Mouse (Mus musculus) ovary, postnatal 10 days (tissue): ENCODE results near the gene Uba3.

Experiments
- DNase-seq: peaks from one replicate; pipeline ENCODE4 v3.0.0; 2022; ENCODE audit warnings: low spot score

Uba3 gene

DNA sequence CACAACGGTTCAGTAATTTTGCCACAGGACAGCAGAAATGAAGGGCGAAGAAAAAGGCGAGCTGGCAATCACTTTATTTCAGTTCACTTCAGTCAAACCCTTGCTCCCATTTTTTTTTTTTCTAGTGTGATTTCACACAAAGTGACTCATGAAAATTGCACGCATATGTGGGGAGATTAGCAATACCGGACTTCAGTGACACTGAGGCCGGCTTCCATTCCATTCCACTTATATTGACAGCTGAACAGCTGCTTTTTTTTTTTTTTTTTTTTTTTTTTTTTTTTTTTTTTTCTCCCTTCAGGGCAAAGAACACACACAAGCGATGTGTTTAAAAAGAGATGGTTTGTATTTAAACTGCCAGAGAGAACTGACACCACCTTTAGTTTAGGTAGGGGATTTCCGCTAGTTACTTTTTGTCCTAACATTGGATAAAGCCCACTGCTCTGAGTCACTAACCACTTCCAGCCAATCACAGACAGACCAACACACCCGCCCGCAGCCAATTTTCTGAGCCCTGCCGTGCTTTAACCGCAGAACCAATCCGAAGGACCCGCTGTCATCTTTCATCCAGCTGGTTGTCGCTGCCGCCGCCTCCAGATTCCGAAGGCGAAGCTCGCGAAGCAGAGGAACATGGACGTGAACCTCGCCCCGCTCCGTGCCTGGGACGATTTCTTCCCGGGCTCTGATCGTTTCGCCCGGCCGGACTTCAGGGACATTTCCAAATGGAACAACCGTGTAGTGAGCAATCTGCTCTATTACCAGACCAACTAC, 4.9 kb upstream of the Uba3 start, which contains the start of gene Arl6ip5:
Arl6ip5 (plus strand) TSS at position 499 of the 771 bp plus-strand sequence.
- DNase-seq: peak; percentile 71

DNA sequence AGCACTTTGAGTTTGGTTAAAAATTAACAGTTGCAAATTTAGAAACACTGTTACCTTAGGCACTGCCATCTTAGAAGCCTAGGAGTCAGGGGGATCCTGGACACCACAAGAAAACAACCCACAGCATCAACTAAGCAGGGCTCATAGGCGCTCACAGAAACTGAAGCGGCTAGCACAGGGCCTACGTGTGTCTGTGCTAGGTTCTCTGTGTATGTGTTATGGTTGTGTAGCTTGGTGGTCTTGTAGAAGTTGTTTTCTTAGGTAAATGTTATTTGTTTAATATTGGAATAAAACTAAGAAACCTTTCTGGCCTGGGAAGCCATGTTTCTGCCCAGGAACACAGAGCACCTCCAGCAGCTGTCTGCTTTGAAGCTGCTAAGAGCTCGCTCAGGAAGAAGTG, 4.3 kb upstream of the Uba3 start:
- no peak for DNase-seq

DNA sequence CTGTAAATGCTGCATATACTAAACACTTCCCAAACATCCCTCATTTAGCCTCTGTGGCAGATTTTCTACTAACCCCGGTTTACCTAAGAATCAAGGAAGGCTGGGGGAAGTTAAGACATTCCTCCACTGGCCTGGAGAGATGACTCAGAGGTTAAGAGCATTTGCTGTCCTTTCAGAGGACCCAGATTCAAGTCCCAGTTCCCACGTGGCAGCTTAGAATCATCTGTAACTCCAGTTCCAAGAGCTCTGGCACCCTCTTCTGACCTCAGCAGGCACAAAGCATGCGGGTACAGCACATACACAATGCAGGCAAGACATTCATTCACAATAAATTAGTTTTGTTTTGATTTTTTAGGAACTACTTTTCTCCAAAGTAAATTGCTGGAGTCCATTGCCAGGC, 3.8 kb upstream of the Uba3 start:
- DNase-seq: no peak

DNA sequence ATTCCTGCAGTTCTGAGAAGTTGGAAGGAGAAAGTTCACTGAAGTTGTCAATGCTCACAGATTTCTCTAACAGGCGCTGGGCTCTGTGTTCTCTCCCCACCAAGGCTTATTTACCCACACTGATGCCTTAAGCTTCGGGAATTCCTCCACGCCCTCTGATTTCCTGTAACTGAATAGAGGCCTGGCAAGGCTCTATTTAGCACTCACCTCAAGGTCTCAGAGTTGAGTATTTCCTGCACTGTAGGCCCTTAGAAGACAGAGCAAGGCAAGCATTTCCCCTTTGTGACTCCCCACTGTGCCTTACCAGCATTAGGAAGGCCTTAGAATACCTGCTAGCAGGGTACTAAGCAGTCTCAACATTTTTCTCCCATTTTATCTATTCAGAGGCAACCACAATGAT, 3.0 kb upstream of the Uba3 start:
- no peak for DNase-seq

DNA sequence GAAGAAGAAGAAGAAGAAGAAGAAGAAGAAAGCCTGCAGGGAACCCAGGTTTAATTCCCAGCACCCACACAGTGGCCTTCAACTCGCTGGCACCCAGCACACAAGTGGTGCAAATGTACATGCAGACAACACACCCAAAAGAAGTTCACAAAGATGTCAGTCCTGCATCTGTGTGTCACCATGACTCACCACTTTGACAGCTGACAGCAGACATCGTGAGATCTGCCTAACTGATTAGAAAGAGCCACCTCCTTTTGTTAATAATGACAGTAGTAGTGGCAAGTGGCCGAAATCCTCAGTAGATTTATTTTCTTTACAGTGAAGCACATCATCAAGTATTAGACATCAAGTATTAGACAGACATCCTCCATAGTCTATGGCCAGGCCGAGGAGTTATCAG, 1.6 kb upstream of the Uba3 start:
- DNase-seq: no peak

DNA sequence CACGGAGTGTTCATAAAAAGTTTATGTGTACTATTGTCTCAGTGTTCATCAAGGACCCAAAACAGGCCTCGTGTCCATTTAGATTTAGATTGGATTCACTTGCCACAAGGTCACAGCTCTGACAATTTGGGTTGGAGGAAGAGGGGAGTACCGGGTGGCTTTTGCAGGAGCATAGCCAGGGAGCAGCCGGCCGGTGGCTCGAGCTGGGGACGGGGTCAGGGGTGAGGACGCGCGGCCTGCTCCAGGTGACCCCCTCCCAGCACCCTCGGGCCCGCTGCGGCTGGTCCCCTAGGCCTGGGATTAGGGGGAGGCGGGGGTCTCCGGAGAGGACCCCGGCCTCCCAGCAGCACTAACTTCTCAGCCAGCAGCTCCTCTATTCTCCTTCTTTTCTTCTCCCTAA, 495 bp downstream of the Uba3 start:
- no peak for DNase-seq

DNA sequence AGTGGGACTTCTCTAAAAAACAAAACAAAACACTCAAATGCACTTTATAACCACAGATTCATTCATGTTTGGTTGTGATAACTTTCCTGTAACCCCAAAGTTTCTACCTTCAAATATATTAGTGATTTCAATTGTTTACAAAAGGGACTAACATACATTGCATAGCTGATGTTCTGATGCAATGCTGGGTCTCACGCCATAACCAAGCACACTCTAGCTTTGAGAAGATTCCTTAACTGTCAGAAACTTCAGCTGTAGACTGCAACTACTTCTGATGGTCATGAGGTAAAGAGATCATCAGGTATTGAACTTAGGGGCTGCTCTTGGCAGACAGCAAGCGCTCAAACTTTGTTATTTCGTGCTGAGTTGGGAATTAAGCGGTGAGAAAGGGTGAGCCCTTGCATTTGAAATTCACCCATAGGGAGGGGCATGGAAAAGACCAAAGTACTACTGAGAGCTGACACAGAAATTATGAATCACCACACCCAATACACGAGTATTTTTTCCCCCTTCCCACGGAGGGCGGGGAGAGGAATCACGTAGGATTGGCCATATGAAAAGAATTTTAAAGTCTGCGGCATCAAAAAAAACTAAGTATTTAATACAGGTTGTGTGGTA, 1.1 kb downstream of the Uba3 start:
- DNase-seq: no peak

DNA sequence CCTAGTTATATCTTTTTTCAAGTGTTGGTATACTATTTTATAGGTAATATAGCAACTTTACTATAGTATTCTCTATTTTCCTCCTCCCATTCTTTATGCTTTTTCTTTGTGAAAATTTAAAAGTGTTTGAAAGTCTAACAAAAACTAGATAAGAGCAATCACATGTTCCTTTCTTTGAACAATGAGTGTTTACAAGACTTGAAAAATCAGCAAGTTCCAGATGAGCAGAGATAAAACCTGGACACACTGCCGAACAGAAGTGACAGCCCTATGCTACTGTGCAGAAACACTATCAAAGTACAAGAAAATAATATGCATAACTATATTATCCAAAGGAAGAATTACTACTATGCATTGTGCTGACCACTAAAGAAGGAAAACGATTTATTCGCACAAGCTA, 3.0 kb downstream of the Uba3 start:
- no peak for DNase-seq

DNA sequence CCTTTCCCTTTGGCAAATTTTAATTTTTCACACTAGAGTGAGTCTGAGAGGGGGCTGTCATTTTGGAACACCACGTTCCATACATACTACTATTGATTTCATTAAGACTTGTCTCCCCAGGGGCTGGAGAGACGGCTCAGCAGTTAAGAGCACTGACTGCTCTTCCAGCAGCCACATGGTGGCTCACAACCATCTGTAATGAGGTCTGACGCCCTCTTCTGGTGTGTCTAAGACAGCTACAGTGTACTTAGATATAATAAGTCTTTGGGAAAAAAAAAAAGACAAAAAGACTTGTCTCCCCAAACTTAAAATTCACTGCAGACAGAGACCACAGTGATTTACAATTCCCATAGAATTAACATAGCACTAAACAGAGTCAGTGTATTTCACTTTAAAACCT, 5.0 kb downstream of the Uba3 start:
- no peak for DNase-seq

DNA sequence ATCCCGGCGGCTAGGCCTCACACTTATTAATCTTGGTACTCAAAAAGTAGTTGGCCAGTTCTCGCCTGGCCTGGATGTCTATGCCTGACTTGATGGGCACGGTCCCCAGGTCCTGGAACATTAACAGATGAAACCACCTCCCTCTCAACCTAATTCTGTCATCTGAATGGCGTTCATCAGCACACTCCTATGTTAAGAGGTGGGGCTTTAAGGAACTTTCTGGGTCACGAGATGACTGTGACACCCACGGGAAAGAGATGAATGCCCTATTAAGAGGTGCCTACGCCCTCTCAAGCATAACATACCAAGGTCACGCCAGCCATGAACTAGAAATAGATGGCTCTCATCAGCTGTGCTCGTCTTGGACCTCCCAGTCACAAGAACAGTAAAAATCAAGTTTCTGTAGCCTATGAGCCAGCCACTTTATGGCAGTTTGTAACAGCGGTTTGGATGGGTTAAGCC, 26.0 kb downstream of the Uba3 start:
- no peak for DNase-seq

DNA sequence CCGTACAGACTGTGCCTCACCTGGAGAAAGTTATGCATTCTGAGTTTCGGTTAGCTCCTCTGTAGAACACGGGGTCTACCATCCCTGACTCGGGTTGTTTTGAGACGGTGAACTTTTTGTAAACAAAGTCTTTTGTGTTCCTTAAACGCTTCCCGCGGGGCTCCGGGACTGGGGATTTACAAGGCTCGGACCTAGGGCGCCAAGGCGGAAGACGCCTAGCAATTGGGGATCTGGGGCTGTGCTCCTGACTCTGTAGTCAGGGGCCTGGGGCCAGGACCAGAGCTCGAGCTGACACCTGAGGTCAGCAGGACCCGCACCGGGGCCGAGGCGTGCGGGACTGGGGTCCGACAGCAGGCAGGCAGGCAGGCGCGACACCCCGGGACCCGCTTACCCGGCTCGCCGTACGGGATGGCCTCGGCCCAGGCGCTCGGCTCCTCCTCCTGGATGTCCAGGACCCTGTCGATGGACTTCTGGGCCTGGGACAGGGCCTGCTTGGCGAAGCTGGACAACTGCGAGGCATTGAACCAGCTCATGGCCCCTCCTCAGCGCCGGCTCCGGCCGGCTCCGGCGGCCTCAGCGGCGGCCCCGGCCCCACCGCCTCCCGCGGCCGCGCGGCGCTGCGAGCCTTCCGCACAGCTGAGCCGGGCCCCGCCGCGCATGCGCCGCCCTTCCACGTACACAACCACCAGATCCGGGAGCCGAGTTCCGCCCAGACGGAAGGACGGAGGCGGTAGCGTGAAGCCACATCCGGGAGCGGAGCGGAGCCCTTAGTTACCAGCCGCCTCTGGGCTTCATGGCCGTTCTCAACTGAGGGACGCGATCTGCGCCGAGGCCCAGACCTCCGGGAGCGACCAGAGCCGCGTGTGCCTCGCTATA, 26.7 kb downstream of the Uba3 start, which contains the start of gene Tmf1:
Tmf1 (minus strand) TSS at position 632 of the 876 bp plus-strand sequence.
- peak; percentile 84 for DNase-seq

DNA sequence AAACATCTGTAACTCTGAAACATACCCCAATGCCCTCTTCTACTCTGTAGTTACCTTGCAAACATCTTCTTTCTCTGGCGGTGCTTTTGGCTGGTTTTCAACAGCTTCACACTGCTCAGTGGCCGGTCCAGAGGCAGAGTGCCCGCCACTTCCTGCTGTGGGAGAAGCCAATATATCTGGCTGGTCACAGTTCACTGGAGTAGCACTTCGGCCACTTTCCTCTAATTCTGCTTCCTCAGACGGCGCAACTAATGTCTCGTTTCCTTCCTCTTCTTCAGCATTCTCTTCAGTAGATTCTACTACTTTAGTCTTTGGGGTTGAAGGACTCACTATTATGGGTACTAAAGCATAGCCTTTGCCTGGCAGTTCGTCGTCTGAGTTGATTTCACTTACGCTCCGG, 29.7 kb downstream of the Uba3 start:
- DNase-seq: no peak

DNA sequence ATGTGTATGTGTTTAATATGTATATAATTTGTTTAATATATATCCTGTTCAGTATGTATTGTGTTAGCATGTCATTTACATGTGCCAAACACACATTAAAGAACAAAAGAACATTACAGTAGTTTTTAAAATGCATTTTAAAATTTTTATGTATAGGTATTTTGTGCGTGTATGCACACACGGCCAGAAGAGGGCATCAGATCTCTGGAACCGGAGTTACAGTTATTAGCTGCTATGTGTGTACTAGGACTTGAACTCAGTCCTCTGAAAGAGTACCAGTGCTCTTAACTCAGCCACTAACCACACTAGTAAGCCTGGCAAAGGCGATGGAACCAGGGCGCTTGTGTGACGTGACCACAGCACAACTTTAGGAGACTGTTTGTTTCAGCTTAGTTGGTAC, 55.3 kb downstream of the Uba3 start:
- DNase-seq: no peak

DNA sequence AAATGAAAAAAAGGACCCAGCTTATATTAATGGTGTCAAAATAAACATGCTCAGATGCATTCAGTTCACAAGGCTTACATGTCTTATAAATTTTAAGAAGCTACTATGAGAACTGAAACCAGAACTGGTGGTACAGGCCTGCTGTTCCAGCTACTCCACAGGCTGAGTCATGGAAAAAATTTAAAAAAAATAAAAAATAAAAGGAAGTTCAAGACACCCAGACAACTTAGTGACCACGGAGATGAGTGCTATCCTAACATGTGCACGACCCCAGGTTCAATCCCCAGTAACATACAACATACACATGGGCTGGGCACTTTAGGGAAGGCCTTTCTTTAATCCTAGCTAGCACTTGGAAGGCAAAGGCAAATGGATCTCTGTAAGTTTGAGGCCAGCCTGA, 55.7 kb downstream of the Uba3 start:
- no peak for DNase-seq

DNA sequence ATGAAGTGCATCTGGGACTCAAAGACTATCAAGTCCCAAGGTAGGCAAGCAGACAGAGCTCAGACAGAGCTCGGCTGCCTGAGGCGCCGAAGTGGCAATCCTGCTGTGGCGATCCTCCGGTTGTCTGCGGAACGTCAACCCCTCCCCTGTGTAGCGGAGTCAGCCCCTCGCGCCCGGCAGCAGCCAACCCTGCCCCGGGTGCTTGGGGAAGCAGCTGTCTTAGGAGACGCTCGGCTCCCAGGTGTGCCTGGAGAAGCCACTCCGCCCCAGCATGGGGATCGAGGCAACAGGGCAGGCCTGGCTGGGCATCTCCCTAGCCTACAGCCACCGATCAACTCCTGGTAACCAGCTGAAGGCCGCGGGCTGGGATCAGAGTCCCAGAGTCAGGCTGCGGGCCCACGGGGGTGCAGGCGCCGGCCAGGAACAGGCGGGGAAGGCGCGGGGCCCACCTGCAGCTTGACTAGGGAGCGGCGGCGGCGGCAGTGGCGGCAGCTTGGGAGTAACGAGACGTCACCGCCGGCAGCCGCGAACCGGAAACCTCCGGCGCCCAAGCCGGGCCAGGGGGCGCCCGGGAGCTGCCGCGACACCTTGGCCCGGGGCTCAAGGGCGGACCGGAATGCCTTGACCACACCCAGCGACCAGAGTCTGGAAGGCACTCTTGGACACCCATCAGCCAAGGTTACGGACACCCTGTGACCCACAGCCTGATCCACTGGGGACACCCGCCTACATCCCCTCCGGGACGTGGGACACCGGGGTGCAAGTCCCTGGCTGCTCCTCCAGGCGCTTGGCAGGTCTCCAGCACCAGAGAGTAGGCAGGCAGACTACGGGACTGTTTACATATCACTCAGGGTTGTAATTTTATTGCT, 56.8 kb downstream of the Uba3 start, which contains the start of gene Eogt:
Eogt (minus strand) TSS at position 800 of the 869 bp plus-strand sequence.
- DNase-seq: peak; percentile 41

DNA sequence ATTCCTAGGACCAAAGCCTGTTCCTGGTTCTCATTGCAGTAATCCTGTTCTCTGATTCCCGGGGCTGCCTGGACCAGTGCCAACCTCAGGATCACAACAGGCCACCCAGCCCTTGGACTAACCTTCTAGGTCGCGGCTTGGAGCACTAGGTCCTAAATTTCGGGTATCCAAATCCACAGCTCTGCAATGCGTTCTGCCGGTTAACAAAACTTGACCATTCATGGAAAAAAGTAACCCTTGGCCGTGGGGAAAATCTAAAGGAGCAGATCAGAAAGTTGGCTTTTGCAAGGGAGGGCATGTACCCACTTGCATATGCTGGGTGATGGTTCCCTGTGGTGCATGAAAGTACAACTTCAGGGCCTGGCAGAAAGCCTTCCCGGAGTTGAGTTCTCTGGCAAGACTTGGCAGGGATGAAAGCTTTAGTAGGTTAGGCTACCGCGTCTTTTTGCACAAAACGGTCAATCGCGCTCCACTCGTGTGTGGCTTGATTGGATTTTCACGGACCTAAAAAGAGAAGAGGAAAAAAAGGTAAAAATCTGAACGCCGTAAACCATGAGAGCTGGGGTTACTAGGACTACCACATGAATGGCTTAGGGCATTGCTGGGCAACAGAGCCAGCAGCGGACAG, 57.6 kb downstream of the Uba3 start:
- no peak for DNase-seq

DNA sequence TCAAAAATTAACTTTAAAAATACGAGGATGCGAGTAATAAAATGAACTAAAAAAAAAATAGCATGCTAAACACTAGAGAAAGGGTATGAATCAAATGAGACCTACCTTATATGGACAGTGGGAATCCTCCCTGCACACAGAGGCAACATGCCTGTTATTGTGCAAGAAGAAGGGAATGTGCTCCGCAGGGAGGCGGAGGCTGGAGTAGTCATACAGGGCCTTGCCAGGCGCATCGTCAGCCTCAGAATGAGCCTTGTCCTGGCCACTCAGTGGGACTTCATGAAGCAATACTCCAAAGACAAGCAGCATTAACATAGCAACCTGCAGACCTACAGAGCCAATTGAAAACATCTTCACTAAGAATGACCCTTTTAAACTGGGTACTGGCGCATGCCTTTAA, 60.3 kb downstream of the Uba3 start:
- DNase-seq: no peak

DNA sequence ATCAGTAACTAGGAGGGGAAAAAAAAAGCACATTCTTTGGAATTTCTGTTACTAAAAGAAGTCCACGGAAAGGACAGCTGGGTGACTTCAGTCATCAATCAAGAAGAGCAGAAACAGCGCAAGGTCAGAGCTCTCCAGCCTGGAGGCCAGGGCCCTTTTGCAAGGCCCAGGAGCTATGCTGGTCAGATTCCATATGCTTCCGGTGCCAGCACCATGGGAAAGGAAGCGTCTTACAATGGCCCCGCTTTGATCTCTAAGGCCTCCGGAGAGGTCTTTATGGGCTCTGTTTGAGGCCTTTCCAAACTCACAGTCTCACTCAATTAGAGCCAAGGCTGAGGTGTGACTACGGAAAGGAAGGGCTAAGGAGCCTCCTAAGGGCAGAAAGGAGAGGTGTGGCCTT, 61.1 kb downstream of the Uba3 start:
- no peak for DNase-seq

DNA sequence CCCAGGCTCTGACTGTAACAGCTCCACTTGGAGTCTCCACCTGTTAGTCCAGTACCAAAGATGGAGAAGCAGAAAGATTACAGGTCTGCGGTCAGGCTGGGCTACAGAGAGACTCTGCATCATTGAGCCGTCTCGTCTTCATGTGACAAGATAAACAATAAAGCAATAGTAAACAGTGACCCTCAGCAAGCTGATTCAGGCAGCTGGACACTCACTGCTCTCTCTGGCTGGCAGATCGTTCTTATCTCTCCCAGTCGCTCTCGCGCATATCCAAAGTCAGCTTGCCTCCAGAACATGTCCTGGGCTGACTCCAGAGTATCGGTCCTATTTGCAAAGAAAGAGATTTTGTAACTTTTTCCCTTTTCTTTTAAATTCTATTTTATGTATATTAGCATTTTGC, 62.8 kb downstream of the Uba3 start:
- no peak for DNase-seq

DNA sequence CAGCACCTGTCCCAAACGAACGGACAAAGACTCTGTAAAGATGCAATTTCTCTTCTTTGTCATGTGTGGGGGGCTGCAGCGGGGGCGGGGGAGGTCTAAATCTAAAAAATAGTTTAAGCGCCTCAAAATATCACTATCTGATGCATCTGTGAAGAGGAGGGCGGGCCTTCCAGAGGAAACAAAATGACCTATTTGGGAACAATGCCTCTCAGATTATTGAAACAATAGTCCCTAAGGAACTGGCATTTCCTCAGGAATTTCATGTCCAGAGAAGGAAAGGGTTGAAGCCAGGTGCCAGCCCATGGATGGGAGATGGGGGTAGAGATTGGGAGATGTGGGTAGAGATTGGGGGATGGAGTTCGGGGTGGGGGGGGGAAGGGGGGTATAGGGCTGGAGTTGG, 63.6 kb downstream of the Uba3 start:
- DNase-seq: no peak
